Mouse (Mus musculus): Measurements from ENCODE around the gene Actr6. TPM values are rescaled to one million over a fixed set of nuclear protein-coding genes. Genes with fewer than 3 reads are reported as not detected.
A peak's percentile ranks its signal among the peaks of the same experiment; 100 is the strongest.

The Actr6 gene
- polyA plus RNA-seq, 1 experiment, result 0.06 TPM

DNA sequence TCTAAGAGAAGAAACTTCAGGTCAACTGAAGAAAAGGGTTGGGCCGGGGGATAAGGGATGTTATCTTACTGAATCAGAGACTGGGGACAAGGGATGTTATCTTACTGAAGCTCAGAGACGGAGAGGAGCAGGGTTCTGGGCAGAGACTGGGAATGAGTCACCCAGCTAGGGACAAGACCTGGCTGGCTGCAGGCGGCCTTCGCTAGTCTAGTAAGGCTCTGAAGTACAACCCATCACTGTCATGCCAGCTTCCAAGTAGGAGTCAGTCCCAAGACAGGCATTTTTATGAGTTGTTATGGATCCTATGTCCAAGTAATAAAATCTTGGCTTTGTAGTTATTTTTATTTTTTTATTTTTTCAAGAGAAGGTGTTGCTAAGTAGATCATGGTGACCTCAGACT lies 11.2 kb upstream of the Actr6 start:
- TF ChIP-seq GATA1 (IDR thresholded peaks at IDR 0.05; ENCODE audit: low read length) (no peak), TAL1 (IDR thresholded peaks at IDR 0.05; ENCODE audit: low read length) (no peak)
- Histone ChIP-seq H3K36me3 (ENCODE audit: control insufficient read depth) (no peaks in the 10 kb centered on the region), H3K4me1 (ENCODE audit: control insufficient read depth) (peaks cover 24% of the 10 kb centered on the region), H3K4me3 (replicated peaks) (no peak overlapping the region), H3K27me3 (ENCODE audit: control insufficient read depth) (peaks cover 5% of the 10 kb centered on the region; the same call in 1 of the 2 replicates), H3K9me3 (ENCODE audit: control insufficient read depth, low read length) (no peaks in the 10 kb centered on the region)

DNA sequence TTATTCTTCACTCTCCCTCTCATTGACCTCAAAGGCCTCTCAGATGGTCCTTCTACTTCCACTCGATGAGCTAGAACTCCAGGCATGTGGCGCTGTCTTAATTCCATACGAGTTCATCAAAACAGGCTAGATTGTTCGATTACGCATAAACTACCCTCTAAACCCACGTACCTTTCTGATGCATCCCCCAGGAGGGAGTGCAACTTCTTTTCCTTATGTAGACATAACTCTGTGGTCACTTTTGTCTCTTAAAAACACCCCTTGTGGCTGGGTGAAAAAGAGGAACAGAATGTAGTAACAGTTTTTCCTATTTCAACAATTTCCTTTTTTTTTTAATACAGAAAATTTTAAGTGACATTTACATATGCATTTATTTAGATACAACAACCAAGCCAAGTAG lies 8.9 kb upstream of the Actr6 start:
- H3K36me3 ChIP-seq (ENCODE audit: control insufficient read depth), result no peaks in the 10 kb centered on the region
- no peak overlapping the region for H3K4me3 ChIP-seq (replicated peaks)
- H3K27me3 ChIP-seq (ENCODE audit: control insufficient read depth), result peaks cover 5% of the 10 kb centered on the region; the same call in 1 of the 2 replicates
- H3K9me3 ChIP-seq (ENCODE audit: control insufficient read depth, low read length), result no peaks in the 10 kb centered on the region
- TF ChIP-seq TAL1 (IDR thresholded peaks at IDR 0.05; ENCODE audit: low read length) (no peak), GATA1 (IDR thresholded peaks at IDR 0.05; ENCODE audit: low read length) (no peak)
- H3K4me1 ChIP-seq (ENCODE audit: control insufficient read depth), result peaks cover 20% of the 10 kb centered on the region

DNA sequence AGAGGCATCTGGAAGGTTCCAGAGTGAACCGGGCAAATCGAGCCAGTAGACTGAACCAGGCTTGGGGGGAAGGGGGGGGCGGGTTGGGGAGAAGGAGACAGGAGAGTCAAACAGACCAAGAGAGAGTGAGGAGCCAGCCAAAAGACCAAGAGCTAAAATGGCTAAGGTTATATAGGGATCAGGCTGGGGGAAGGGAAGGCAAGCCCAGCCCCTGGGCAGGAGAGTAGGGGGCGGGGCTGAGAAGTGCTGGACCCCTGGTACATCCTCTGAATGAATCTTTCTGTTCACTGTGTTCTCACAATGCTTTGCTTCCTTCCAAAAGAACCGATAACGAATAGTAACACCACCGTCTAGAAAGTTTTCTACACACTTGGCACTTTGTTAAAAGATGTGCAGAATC lies 7.6 kb upstream of the Actr6 start:
- H3K4me3 ChIP-seq (replicated peaks), result no peak overlapping the region
- no peaks in the 10 kb centered on the region for H3K9me3 ChIP-seq (ENCODE audit: control insufficient read depth, low read length)
- H3K36me3 ChIP-seq (ENCODE audit: control insufficient read depth), result no peaks in the 10 kb centered on the region
- H3K4me1 ChIP-seq (ENCODE audit: control insufficient read depth), result peaks cover 10% of the 10 kb centered on the region
- no peaks in the 10 kb centered on the region for H3K27me3 ChIP-seq (ENCODE audit: control insufficient read depth)
- TF ChIP-seq TAL1 (IDR thresholded peaks at IDR 0.05; ENCODE audit: low read length) (no peak), GATA1 (IDR thresholded peaks at IDR 0.05; ENCODE audit: low read length) (no peak)

DNA sequence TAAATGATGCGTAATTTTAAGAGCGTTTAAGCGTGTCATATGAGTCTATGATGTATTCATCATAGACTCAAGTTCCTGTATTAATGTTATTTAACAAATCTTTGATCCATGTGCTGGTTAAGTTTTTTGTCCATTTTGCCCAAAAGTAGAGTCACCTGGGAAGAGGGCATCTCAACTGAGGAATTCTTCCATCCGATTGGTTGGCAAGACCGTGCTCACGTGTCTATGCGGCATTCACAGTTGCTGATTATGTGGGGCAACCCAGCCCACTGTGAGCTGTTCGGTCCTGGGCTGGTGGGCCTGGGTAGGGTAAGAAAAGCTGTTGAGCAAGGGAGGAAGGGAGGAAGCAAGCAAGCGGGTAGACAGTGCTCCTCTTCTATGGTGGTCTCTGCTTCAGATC lies 6.3 kb upstream of the Actr6 start:
- TF ChIP-seq GATA1 (IDR thresholded peaks at IDR 0.05; ENCODE audit: low read length) (no peak), TAL1 (IDR thresholded peaks at IDR 0.05; ENCODE audit: low read length) (no peak)
- Histone ChIP-seq H3K4me1 (ENCODE audit: control insufficient read depth) (no peaks in the 10 kb centered on the region; the same call in 1 of the 2 replicates), H3K36me3 (ENCODE audit: control insufficient read depth) (no peaks in the 10 kb centered on the region), H3K9me3 (ENCODE audit: control insufficient read depth, low read length) (no peaks in the 10 kb centered on the region), H3K27me3 (ENCODE audit: control insufficient read depth) (no peaks in the 10 kb centered on the region), H3K4me3 (replicated peaks) (no peak overlapping the region)

DNA sequence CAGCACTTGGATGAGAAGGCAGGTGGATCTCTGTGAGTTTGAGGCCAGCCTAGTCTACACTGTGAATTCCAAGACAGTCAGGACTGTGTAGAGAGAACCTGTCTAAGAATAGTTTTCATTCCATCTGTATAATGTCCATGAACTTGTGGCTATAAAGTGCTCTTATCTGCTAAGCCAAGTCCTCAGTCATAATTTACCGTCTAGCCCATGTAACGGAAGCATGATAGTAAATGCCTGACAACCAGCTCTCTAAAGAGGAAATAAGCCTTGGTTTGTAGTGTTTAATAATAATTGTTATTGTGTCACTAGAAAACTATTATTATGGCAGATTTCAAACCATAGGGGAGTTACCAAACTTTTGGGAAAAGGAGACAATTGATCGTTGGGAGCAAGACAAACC lies 5.8 kb upstream of the Actr6 start:
- no peak overlapping the region for H3K4me3 ChIP-seq (replicated peaks)
- no peaks in the 10 kb centered on the region for H3K9me3 ChIP-seq (ENCODE audit: control insufficient read depth, low read length)
- H3K36me3 ChIP-seq (ENCODE audit: control insufficient read depth), result no peaks in the 10 kb centered on the region
- peaks cover 2% of the 10 kb centered on the region for H3K4me1 ChIP-seq (ENCODE audit: control insufficient read depth)
- no peak for TF ChIP-seq GATA1 (IDR thresholded peaks at IDR 0.05; ENCODE audit: low read length)
- TF ChIP-seq TAL1 (IDR thresholded peaks at IDR 0.05; ENCODE audit: low read length), result no peak
- H3K27me3 ChIP-seq (ENCODE audit: control insufficient read depth), result no peaks in the 10 kb centered on the region

DNA sequence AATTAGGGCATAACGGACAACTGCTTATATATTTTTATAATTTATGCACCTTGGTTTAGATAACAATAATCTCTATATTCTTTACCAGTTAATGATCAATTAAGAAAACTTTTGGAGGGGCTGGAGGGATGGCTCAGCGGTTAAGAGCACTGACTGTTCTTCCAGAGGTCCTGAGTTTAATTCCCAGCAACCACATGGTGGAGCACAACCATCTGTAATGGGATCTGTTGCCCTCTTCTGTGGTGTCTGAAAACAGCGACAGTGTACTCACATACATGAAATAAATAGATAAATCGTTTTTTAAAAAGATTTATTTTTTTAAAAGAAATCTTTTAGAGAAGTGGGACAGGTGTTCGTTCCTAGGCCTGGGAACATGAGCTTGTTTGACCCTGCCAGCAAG lies 5.0 kb upstream of the Actr6 start:
- no peak for TF ChIP-seq GATA1 (IDR thresholded peaks at IDR 0.05; ENCODE audit: low read length)
- no peak for TF ChIP-seq TAL1 (IDR thresholded peaks at IDR 0.05; ENCODE audit: low read length)
- Histone ChIP-seq H3K4me3 (replicated peaks) (no peak overlapping the region), H3K4me1 (ENCODE audit: control insufficient read depth) (peaks cover 8% of the 10 kb centered on the region), H3K27me3 (ENCODE audit: control insufficient read depth) (no peaks in the 10 kb centered on the region), H3K9me3 (ENCODE audit: control insufficient read depth, low read length) (no peaks in the 10 kb centered on the region), H3K36me3 (ENCODE audit: control insufficient read depth) (no peaks in the 10 kb centered on the region)

DNA sequence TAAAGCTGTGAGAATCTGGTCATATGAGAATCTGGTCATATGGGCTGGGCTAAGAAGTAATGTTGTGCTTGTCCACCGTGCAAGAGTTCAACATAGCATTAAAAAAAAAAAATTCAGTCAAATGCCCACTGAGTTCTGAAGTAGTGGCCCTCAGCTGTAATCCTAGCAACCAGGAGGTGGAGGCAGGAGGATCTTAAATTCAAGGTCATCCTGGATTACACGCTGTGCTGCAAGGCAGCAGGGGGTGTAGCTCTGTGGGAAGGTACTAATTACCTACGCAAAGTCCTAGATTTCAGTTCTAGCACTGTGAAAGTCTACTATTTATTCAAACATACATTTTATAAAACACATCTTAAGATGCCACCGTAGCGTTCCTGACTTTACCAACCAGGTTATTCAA lies 754 bp downstream of the Actr6 start:
- peaks cover 24% of the 10 kb centered on the region for H3K4me1 ChIP-seq (ENCODE audit: control insufficient read depth)
- peak overlapping the region; percentile 70 for H3K4me3 ChIP-seq (replicated peaks)
- no peaks in the 10 kb centered on the region for H3K9me3 ChIP-seq (ENCODE audit: control insufficient read depth, low read length)
- TF ChIP-seq TAL1 (IDR thresholded peaks at IDR 0.05; ENCODE audit: low read length), result no peak
- no peak for TF ChIP-seq GATA1 (IDR thresholded peaks at IDR 0.05; ENCODE audit: low read length)
- H3K36me3 ChIP-seq (ENCODE audit: control insufficient read depth), result peaks cover 10% of the 10 kb centered on the region
- H3K27me3 ChIP-seq (ENCODE audit: control insufficient read depth), result no peaks in the 10 kb centered on the region

DNA sequence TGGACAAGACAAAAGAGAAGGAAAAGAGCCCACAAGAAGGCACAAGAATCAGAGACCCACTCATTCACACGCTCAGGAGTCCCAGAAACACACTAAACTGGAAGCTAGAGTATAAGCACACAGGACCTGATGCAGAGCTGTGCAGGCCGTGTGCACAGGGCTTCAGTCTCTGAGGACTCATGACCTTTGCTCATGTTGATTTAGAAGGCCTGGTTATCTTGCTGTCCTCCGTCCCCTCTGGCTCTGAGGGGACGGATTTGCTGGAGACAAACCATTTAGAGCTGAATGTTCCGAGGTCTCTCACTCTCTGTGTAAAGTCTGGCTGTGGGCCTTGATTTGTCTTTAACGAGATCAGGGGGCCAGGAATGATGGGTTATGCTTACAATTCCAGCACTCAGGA lies 1.7 kb downstream of the Actr6 start:
- no peak overlapping the region for H3K4me3 ChIP-seq (replicated peaks)
- H3K9me3 ChIP-seq (ENCODE audit: control insufficient read depth, low read length), result no peaks in the 10 kb centered on the region
- H3K27me3 ChIP-seq (ENCODE audit: control insufficient read depth), result no peaks in the 10 kb centered on the region
- TF ChIP-seq GATA1 (IDR thresholded peaks at IDR 0.05; ENCODE audit: low read length) (no peak), TAL1 (IDR thresholded peaks at IDR 0.05; ENCODE audit: low read length) (no peak)
- H3K4me1 ChIP-seq (ENCODE audit: control insufficient read depth), result peaks cover 24% of the 10 kb centered on the region
- H3K36me3 ChIP-seq (ENCODE audit: control insufficient read depth), result peaks cover 19% of the 10 kb centered on the region

DNA sequence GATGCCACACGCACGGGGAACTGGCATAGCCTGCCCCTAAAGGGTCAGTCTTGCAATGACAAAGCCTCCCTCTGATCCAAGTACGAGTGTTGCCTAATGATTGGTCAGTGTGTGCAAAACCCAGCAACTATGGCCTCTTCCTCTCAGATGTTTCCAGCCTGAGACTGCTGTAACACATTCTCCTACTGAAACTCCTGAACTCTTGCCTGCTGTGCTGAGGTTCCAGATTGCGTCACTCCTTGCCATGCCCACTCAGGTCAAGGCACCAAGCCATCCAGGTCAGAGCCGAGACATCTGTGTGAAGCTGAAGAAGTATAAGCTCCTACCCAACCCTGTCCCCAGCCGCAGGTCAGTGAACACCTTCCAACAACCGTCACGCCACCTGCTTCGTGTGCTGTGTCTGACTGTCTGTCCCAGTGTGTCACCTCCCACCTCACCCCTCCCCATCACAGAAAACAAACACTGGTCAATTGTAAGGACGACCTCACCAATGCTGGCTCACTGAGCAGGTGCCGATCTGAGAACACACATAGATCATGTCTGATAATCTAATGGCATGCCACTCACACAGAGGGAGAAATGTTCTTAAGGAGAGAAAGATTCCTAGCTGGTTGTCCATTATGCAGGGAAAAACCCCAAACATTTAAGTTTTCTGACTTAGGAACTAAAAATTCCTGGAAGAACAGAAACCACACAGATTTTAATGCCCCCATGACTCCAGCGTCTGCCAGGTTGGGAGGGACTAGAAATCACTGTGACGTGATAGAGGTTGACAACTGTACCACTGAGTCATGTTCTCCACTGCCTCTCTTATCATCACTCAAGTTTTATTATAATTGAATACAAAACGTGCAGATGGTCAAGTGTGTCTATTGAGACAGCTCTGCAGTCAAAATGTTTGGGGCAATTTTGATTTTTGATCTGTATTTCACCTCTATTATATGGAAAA lies 9.6 kb downstream of the Actr6 start:
- H3K4me1 ChIP-seq (ENCODE audit: control insufficient read depth), result no peaks in the 10 kb centered on the region

More for the DNA sequence above, 9.6 kb downstream of the Actr6 start:
- no peak for TF ChIP-seq GATA1 (IDR thresholded peaks at IDR 0.05; ENCODE audit: low read length)
- H3K27me3 ChIP-seq (ENCODE audit: control insufficient read depth), result no peaks in the 10 kb centered on the region
- H3K4me3 ChIP-seq (replicated peaks), result no peak overlapping the region
- H3K9me3 ChIP-seq (ENCODE audit: control insufficient read depth, low read length), result no peaks in the 10 kb centered on the region
- peaks cover 49% of the 10 kb centered on the region for H3K36me3 ChIP-seq (ENCODE audit: control insufficient read depth)
